Mouse (Mus musculus) testis, postnatal 14 days (tissue): ENCODE measurements around the gene Rbfox2.
"Not testable (repeated sequence)": the region's sequence is repeated elsewhere in the genome, so short reads cannot be mapped to it uniquely, and the experiment has no call there.

ENCODE experiments used
- DNase-seq: peaks from one replicate; pipeline ENCODE4 v3.0.0; 2021; ENCODE audit warnings: low spot score

The Rbfox2 gene

DNA sequence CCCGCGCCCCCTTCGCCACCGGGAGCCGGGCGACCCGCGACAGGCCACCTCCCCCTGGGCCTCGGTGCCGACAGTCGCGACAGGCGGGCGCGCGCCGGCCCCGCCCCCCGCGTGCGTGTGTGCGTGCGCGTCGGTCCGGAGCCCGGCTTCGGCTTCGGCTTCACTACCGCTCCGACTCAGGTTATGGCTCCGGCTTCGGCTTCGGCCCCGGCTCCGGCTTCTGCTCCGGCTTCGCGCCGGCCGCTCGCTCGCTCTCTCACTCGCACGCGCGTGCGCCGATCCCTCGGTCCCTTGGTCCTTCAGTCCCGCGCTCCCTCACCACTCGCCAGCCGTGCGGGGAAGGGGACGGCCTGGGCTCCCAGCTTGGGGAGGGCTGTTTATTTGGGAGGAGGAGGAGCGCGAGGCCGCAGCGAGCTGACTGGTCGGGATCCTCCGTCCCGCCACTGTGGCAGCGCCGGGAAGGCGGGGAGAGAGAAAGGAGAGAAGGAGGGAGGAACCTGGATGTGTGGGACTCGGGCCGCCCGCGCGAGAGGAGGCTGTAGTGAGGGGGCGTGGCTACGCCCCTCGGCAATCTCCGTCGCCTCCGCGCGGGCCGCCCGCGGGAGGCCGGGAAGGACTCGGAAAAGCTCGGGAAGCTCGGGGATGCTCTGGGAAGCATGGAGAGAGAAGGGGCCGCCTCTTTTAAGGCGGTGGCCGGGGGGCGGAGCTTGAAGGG lies at the start of gene Rbfox2:
Gene Rbfox2, minus strand, starts transcription at position 458 of the 715 bp plus-strand sequence.
- peak; percentile 92 for DNase-seq

DNA sequence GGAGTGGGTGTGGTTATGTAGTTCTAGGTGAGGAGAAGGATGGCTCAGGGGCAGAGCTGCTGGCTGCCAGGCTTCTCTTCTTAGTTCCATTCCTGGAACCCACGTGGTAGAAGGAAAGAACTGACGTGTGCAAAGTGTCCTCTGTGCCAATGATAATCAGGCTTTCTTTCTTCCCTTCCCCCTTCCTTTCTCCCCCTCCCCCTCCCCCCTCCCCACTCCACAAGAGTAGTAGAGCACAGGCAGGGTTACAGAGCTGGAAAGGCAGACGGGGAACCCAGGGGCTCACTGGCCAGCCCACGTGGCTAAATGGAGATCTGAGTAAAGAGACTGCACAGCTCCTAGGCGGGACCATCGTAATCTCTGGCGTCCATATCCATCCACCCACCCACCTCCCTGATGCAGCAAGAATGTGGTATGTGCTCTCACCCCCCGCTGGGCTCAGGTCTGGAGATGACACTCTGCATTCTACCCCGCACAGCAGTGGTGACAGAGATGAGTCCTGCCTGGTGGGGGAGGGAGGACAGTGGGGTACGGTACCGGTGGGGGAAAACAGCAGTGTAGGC lies 49.5 kb upstream of the Rbfox2 start:
- DNase-seq = no peak

DNA sequence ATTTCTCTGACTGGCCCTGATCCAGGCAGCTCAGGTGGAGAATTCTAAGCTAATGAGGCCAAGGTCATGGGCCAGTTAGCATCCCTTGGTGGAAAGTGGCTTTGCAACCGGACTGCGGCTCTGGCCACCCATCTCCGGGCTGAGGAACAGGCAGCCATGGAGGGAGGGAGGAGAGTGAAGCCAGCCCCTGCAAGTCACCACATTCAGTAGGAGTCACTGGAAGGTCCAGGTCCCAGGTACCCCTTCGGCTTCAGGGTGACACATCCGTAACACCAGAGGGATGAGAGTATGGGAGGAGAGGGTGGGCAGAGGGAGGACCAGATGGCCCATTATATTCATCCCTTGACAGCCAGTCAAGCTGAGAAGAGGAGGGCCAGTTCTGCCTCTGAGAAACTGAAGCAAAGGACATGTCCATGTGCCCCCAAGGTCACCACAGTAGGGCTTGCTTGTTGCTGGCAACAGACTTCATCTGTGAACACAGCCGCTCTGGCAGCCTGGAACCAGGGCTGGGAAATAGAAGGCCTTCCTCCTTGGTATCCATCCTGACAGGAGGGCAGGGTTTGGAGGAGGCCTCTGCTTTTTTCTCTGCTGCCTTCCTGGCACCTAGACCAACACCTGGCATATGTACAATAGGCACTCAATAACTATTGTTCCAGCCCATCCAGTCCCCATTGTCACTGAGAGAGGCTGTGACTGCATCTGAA lies 48.2 kb upstream of the Rbfox2 start:
- no peak for DNase-seq

DNA sequence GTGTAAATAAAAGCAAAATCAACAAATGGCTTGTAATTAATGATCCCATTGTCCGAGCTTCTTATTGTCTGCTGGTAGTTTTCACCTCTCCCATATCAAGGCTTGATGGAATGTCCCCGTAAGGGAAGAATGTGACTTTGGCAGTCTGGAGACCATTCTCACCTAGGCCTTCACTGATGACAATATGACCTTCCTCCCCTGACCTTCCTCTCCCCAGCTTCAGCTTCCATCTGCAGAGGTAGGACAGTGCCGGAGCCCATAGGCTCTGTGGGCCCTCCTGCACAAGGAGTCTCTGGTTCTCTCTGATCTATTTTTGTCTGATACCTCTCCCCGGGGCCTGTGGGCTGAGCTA lies 47.7 kb upstream of the Rbfox2 start:
- no peak for DNase-seq

- DNase-seq = no peak
Observed at GRCm38 (mm10) chr15:77353764-77354163, 47.0 kb upstream of the Rbfox2 start.

- no peak for DNase-seq
Observed at GRCm38 (mm10) chr15:77352863-77353262, 46.1 kb upstream of the Rbfox2 start.

DNA sequence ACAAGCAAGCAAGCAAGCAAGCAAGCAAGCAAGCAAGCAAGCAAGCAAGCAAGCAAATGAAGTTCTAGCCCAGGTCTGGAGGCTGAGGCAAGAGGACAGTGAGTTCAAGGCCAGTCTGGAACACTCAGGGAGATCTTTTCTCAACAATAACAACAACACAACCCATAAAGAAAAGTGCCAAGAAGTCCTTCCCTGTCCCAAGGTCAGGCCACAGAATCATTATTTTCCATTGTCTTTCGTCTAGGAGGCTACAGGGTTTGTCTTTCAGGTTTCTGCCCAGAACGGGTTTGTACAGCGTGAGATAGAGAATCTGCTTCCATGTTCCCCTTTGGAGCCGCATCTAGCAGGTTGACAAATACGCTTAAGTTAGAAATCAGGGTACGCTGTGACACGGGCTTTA lies 43.3 kb upstream of the Rbfox2 start:
- DNase-seq = no peak

DNA sequence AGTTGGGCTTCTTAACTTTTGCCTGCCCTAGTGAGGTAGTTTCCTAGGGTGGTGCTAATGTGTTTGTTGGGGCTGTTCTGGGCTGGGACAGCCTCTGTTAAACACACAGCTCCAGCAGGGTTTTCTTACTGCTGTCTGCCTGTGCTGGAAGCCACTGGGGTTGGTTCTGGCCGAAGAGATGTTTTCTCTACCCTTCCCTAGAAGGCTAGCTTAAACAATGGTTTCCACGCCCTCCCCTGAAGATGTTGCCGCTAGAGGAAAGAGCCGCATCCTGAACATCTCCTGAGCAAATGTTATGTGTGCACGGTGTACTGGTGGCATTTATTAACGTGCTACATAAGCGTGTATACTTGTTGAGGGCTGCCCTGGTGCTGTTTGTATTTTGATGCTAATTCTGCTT lies 41.3 kb upstream of the Rbfox2 start:
- no peak for DNase-seq

- no peak for DNase-seq
Observed at GRCm38 (mm10) chr15:77344127-77345125, 37.6 kb upstream of the Rbfox2 start.

DNA sequence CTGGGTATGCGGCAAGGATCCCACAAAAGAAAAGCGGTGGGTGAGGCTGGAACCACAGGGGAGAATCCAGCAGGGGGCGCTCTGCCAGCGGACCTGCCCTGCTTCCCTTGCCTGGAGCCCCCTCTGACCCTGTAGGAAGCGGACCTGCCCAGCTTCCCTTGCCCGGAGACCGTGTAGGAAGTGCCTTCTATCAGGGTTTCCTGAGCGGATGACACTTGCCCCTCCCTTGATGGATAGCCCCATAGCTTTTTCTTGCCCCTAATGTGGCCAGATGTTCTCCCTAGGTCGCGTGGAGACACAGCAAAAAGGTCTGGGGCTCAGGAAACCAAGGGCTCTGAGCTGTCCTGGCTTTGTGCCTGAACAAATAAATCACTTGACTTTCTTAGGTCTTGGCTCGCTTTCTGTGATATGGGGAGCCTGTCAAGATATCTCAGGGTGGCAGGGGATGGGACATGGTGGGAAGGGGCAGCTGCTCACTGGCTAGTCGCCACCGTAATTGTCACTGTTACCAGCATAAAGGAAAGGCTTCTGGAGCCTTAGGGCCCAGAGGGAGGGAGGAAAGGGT lies 36.8 kb upstream of the Rbfox2 start:
- DNase-seq = peak; percentile 71

DNA sequence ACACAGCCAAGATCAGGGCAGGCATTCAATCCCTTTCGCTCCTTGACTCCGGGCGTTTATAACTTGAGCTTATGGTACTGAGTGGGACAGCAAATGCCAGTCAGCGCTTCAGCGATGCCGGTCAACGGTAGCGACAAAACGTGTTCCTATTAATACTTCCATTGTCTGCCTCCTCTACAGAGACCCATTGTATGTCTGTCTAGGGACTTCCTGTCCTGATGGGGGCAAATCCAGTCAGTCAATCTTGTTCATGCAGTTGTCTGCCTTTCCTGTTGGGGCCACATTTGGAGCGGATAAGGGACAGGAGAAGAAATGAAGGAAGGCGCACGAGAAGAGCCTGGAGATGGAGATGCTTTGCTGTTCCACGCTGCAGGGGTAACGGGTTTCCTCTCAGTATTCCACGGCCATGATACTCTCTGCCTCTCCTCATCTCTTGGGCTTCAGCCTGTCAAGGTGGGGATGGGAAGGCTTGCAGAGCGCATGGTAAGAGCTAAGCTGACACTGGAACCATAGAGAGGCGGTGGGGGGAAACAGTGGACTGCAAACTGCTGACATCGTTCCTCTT lies 36.2 kb upstream of the Rbfox2 start:
- no peak for DNase-seq

- DNase-seq = no peak
Observed at GRCm38 (mm10) chr15:77342005-77342404, 35.2 kb upstream of the Rbfox2 start.

GRCm38 (mm10) chr15:77340581-77340980 lies 33.8 kb upstream of the Rbfox2 start:
- DNase-seq = no peak

DNA sequence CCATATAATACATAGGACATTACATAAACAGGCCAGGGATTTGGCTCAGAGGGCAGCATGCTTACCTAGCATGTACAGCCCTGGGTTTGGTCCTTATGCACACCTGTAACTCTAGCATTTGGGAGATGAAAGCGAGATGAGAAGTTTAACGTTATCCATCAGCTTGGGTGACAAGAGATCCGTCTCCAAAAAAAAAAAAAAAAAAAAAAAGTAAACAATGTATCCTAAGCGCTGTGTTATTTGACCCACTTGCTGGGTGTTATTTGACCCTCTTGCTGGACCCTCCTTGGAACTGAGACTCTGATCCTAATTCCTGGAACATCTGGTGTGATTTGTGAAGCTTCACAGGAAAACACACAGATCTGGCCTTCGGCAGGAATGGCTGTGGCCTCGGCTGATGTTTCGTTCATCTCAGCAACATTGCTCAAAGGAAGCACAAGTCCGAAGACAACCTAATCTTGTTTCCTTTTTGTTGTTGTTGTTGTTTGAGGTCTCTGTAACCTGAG lies 32.2 kb upstream of the Rbfox2 start:
- DNase-seq = no peak

DNA sequence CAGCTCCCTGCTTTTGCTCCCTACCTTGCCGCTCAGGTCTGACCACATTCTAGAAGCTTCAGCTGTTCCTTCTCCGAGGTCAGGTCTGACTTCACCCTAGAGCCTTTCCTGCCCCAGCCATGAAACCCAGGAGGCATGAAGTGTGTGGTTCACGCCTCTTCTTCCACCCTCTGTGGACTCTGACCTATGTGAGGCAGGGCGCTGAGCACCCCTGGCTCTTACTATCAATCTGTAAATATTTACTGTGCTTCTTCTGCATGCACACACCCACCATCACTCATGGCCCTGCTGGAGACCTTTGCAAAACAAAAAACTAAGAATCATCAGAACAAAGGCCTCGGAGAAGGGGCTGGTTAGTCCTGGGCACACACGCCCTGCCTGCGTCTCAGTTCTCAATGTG lies 31.6 kb upstream of the Rbfox2 start:
- DNase-seq = no peak

DNA sequence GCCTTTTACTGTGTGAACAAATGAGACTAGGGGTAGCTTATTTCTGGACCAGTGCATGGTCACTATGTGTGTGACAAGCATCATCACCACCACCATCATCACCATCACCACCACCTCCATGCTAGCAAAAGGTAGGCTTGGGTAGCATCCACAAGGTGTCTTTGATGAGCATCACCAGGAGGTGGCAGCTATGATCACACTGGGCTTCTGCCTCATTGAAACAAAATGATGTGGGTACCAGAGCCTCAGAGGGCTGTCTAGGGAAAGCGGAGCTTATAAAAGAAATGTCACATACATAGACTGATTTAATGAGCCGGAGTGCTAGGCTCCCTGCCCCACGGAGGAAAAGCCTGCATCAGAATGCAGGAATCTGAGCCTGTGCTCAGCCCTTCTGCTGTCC lies 31.1 kb upstream of the Rbfox2 start:
- no peak for DNase-seq

- no peak for DNase-seq
Observed at GRCm38 (mm10) chr15:77336968-77337341, 30.2 kb upstream of the Rbfox2 start.

- DNase-seq = peak; percentile 85
Observed at GRCm38 (mm10) chr15:77336287-77336967, 29.6 kb upstream of the Rbfox2 start.

DNA sequence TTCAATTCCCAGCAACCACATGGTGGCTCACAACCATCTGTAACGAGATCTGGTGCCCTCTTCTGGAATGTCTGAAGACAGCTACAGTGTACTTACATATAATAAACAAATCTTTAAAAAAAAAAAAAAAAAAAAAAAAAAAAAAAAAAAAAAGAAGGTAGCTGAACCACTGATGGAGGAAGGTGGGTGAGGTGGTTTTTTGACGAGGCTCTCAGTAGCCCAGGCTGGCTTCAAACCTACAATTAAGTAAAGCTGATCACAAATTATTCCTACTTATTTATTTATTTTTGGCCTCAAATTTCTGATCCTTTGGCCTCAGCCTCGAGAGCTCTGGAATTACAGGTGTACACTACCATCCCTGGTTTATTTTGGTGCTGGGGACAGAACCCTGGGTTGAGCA lies 28.4 kb upstream of the Rbfox2 start:
- DNase-seq = not testable (repeated sequence)

DNA sequence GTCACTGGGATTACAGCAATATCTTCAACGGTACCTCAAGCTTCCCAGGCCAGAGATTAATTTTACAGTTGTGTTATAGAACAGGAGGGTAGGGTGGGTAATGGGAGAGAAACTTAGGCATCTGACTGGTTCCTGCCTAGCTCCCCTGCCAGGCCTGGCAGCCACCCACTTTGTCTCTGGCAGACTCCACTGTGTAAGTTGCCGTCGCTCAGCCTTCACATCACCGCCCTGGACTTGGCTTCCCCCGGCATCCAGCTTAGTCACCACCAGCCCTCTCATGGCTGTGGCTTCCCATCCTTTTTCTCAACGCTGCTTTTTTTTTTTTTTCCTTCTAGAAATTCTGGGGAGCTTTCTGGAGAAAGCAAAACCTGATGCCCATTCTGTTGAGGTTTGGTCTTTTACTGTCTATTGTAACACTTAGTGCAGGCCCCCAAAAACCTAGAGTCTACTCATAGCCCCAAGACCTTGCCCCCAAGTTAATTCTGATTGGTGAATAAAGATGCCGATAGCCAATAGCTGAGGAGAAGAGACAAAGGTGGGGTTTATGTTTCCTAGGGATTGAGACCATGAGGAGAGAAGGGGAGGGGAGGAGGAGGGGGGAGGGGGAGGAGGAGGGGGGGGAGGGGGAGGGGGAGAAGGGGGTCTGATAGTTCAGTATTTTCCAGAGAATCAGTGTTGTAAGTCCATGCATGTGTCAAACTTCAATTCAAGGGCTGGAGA lies 25.6 kb upstream of the Rbfox2 start:
- DNase-seq = no peak
